Mouse (Mus musculus): ENCODE data around the gene Anxa4. TPM values are rescaled to one million over a fixed set of nuclear protein-coding genes. Genes with fewer than 3 reads are reported as not detected.

The Anxa4 gene
- polyA plus RNA-seq, 1 experiment from 2014 or later, result 6.2 TPM

Other genes with a start within 250 kb of the Anxa4 start
- gene Asprv1, start 165.4 kb downstream of the Anxa4 start, polyA plus RNA-seq (2015; fragmentation: Nextera tagmentation; extraction: Ambion mirVana), result 0.74 and 0.81 TPM in 2 replicates
- gene Mxd1, start 124.4 kb downstream of the Anxa4 start, polyA plus RNA-seq (2015; fragmentation: Nextera tagmentation; extraction: Ambion mirVana), result 23.3 and 24.9 TPM in 2 replicates
- 116 and 122 TPM in 2 replicates for gene Snrnp27, start 109.1 kb downstream of the Anxa4 start, polyA plus RNA-seq (2015; fragmentation: Nextera tagmentation; extraction: Ambion mirVana)
- 39.7 and 44.2 TPM in 2 replicates for gene Gmcl1, start 60.2 kb downstream of the Anxa4 start, polyA plus RNA-seq (2015; fragmentation: Nextera tagmentation; extraction: Ambion mirVana)
- 34.5 and 36.5 TPM in 2 replicates for gene Aak1, start 55.9 kb upstream of the Anxa4 start, polyA plus RNA-seq (2015; fragmentation: Nextera tagmentation; extraction: Ambion mirVana)
- gene Nfu1, start 215.7 kb upstream of the Anxa4 start, polyA plus RNA-seq (2015; fragmentation: Nextera tagmentation; extraction: Ambion mirVana), result 126 and 130 TPM in 2 replicates
- gene Gfpt1, start 249.3 kb upstream of the Anxa4 start, polyA plus RNA-seq (2015; fragmentation: Nextera tagmentation; extraction: Ambion mirVana), result 19.0 and 22.5 TPM in 2 replicates

All from hindbrain, embryonic 13.5 days (tissue).